Mouse (Mus musculus) layer of hippocampus, postnatal 36 days (tissue): ENCODE results near the gene Sar1b. TPM values are rescaled to one million over a fixed set of nuclear protein-coding genes. Genes with fewer than 3 reads are reported as not detected.
"Not testable (repeated sequence)": the region's sequence is repeated elsewhere in the genome, so short reads cannot be mapped to it uniquely, and the experiment has no call there.

Experiments
- DNase-seq, 2 experiments: peaks; one replicate each; pipeline ENCODE4 v3.0.0; 2022
- total RNA-seq, 2 experiments: library from RNA; stranded (reverse); gene quantifications; 2 replicates each; pipeline ENCODE4 v1.2.3; 2021

Gene Sar1b
- 10 to 100 TPM; 65.6 to 77.6 TPM for total RNA-seq

GRCm38 (mm10) chr11:51763213-51763907, at the start of gene Sar1b, which contains the start of gene Sec24a:
Sar1b (plus strand) TSS chr11:51763687.
Sec24a (minus strand) TSS chr11:51763634.
- DNase-seq, result peak; percentile 76 to 80

GRCm38 (mm10) chr11:51721066-51721465, 42.4 kb upstream of the Sar1b start:
- no peak for DNase-seq

- DNase-seq, result no peak
Measured at GRCm38 (mm10) chr11:51732883-51733282, 30.6 kb upstream of the Sar1b start.

GRCm38 (mm10) chr11:51734218-51734617, 29.3 kb upstream of the Sar1b start:
- not testable (repeated sequence) for DNase-seq

- DNase-seq, result no peak
Measured at GRCm38 (mm10) chr11:51738651-51739403, 24.7 kb upstream of the Sar1b start.

GRCm38 (mm10) chr11:51740701-51741100, 22.8 kb upstream of the Sar1b start:
- DNase-seq, result no peak

GRCm38 (mm10) chr11:51746096-51746495, 17.4 kb upstream of the Sar1b start:
- DNase-seq, result no peak

GRCm38 (mm10) chr11:51751623-51752225, 11.8 kb upstream of the Sar1b start:
- not testable (repeated sequence) for DNase-seq

GRCm38 (mm10) chr11:51755621-51756311, 7.7 kb upstream of the Sar1b start:
- DNase-seq, result no peak

- peak; percentile 92 for DNase-seq
Measured at GRCm38 (mm10) chr11:51756352-51756771, 7.1 kb upstream of the Sar1b start.

GRCm38 (mm10) chr11:51757023-51757422, 6.5 kb upstream of the Sar1b start:
- no peak for DNase-seq

GRCm38 (mm10) chr11:51757625-51758024, 5.9 kb upstream of the Sar1b start:
- no peak for DNase-seq

GRCm38 (mm10) chr11:51758207-51758606, 5.3 kb upstream of the Sar1b start:
- not testable (repeated sequence) for DNase-seq

GRCm38 (mm10) chr11:51759251-51759650, 4.2 kb upstream of the Sar1b start:
- DNase-seq, result no peak

GRCm38 (mm10) chr11:51759941-51760657, 3.4 kb upstream of the Sar1b start:
- no peak for DNase-seq

- DNase-seq, result no peak
Measured at GRCm38 (mm10) chr11:51761241-51761640, 2.2 kb upstream of the Sar1b start.

- no peak for DNase-seq
Measured at GRCm38 (mm10) chr11:51763955-51764354, 468 bp downstream of the Sar1b start.

GRCm38 (mm10) chr11:51764816-51765215, 1.3 kb downstream of the Sar1b start:
- DNase-seq, result no peak

GRCm38 (mm10) chr11:51767579-51768220, 4.2 kb downstream of the Sar1b start:
- DNase-seq, result no peak

GRCm38 (mm10) chr11:51768296-51768695, 4.8 kb downstream of the Sar1b start:
- no peak for DNase-seq

- DNase-seq, result no peak
Measured at GRCm38 (mm10) chr11:51775507-51775906, 12.0 kb downstream of the Sar1b start.
